In genomic region chr9:41983286-41983685, GRCm38 (mm10) we compare ENCODE assay signal across 16 mouse cellular contexts.
"Had no signal": no experiment of that assay in that cellular context is flagged by ENCODE, and none has a peak within 500 bp of the region (broad histone marks: within the 10 kb centered on the region; RNA-seq: fewer than 3 reads in every experiment).

No protein-coding gene starts in this region.

- H3K27ac ChIP-seq: limb, embryonic 12.5 days; limb, embryonic 15.5 days; liver, embryonic 12.5 days; stomach, postnatal 0 days had no signal

- H3K4me3 ChIP-seq: limb, embryonic 12.5 days; limb, embryonic 15.5 days; liver, embryonic 12.5 days had no signal

- H3K9ac ChIP-seq: limb, embryonic 12.5 days; limb, embryonic 15.5 days; liver, embryonic 12.5 days had no signal

- H3K4me2 ChIP-seq: limb, embryonic 12.5 days; limb, embryonic 15.5 days; liver, embryonic 12.5 days; midbrain, embryonic 11.5 days had no signal

- H3K9me3 ChIP-seq: limb, embryonic 12.5 days; limb, embryonic 15.5 days; liver, embryonic 12.5 days had no signal

- DNase-seq: left cerebral cortex, postnatal 4 days; lung, adult 2 months; lung, postnatal 14 days; lung, postnatal 4 days; midbrain, embryonic 14.5 days; right cerebral cortex, postnatal 14 days; right cerebral cortex, postnatal 4 days; thymus, adult 2 months; thymus, postnatal 14 days had no signal

- H3K36me3 ChIP-seq: liver, embryonic 12.5 days had no signal

- H3K4me1 ChIP-seq: liver, embryonic 12.5 days had no signal

- H3K27me3 ChIP-seq: limb, embryonic 12.5 days; limb, embryonic 15.5 days; liver, embryonic 12.5 days had no signal

- ATAC-seq: inflammation-experienced regulatory T-cells, adult 6 months; intestine, embryonic 16.5 days; liver, embryonic 12.5 days had no signal
